Mouse (Mus musculus): ENCODE results near the gene Pdk2. TPM values are rescaled to one million over a fixed set of nuclear protein-coding genes. Genes with fewer than 3 reads are reported as not detected.

Gene Pdk2
- polyA plus RNA-seq (2014; fragmentation: Nextera tagmentation; extraction: Ambion mirVana), result 26.4 and 29.6 TPM in 2 replicates

GRCm38 (mm10) chr11:95041139-95041609 is at the start of gene Pdk2:
Gene Pdk2, minus strand, starts transcription at chr11:95041354.
- under 1% methylated on average over 41 of the region's 41 CpGs for WGBS
- ATAC-seq (replicated peaks; ENCODE audit: low FRiP score, low TSS enrichment, low read depth) (peak; percentile 95), DNase-seq (ENCODE audit: low spot score) (peak; percentile 92)
- H3K9me3 ChIP-seq (ENCODE audit: control insufficient read depth, low read length), result no peaks in the 10 kb centered on the region
- peak within 1 kb of the TSS; percentile 70 for H3K4me3 ChIP-seq (ENCODE audit: low read depth, low read length)
- peaks cover 8% of the 10 kb centered on the region for H3K4me1 ChIP-seq (replicated peaks; ENCODE audit: control insufficient read depth, insufficient read depth, low read length)
- peak within 1 kb of the TSS; percentile 91 for H3K4me2 ChIP-seq (ENCODE audit: low read length)
- peak within 1 kb of the TSS; percentile 30 for H3K27ac ChIP-seq (ENCODE audit: low read depth)
- H3K27me3 ChIP-seq (replicated peaks; ENCODE audit: control insufficient read depth, insufficient read depth, low read length), result no peaks in the 10 kb centered on the region
- H3K36me3 ChIP-seq (ENCODE audit: control insufficient read depth, insufficient read depth, low read length), result peaks cover 18% of the 10 kb centered on the region; the same call in 1 of the 2 replicates
- peak within 1 kb of the TSS; percentile 62 for H3K9ac ChIP-seq (ENCODE audit: low read length)

GRCm38 (mm10) chr11:95088857-95089779 is 48.0 kb upstream of the Pdk2 start:
- no peak overlapping the region for H3K4me3 ChIP-seq (ENCODE audit: low read depth, low read length)
- ATAC-seq (replicated peaks; ENCODE audit: low FRiP score, low TSS enrichment, low read depth) (no peak), DNase-seq (ENCODE audit: low spot score) (no peak)
- no peak overlapping the region for H3K4me2 ChIP-seq (ENCODE audit: low read length)
- H3K4me1 ChIP-seq (replicated peaks; ENCODE audit: control insufficient read depth, insufficient read depth, low read length), result peaks cover 20% of the 10 kb centered on the region
- 67% methylated on average over 16 of the region's 16 CpGs for WGBS
- no peaks in the 10 kb centered on the region for H3K27me3 ChIP-seq (replicated peaks; ENCODE audit: control insufficient read depth, insufficient read depth, low read length)
- peak overlapping the region; percentile 69 for H3K27ac ChIP-seq (ENCODE audit: low read depth)
- 0 out of 2 replicates have a peak overlapping the region, but pooled peaks have one; percentile 2 for H3K9ac ChIP-seq (ENCODE audit: low read length)
- no peaks in the 10 kb centered on the region for H3K36me3 ChIP-seq (ENCODE audit: control insufficient read depth, insufficient read depth, low read length)
- no peaks in the 10 kb centered on the region for H3K9me3 ChIP-seq (ENCODE audit: control insufficient read depth, low read length)

- no peak overlapping the region for H3K4me3 ChIP-seq (ENCODE audit: low read depth, low read length)
- WGBS, result 47% methylated on average over 7 of the region's 7 CpGs
- no peaks in the 10 kb centered on the region for H3K36me3 ChIP-seq (ENCODE audit: control insufficient read depth, insufficient read depth, low read length)
- no peak overlapping the region for H3K4me2 ChIP-seq (ENCODE audit: low read length)
- H3K27me3 ChIP-seq (replicated peaks; ENCODE audit: control insufficient read depth, insufficient read depth, low read length), result no peaks in the 10 kb centered on the region
- ATAC-seq (replicated peaks; ENCODE audit: low FRiP score, low TSS enrichment, low read depth) (no peak), DNase-seq (ENCODE audit: low spot score) (no peak)
- peak overlapping the region; percentile 69; the same call in 1 of the 2 replicates for H3K27ac ChIP-seq (ENCODE audit: low read depth)
- peaks cover 20% of the 10 kb centered on the region for H3K4me1 ChIP-seq (replicated peaks; ENCODE audit: control insufficient read depth, insufficient read depth, low read length)
- no peaks in the 10 kb centered on the region for H3K9me3 ChIP-seq (ENCODE audit: control insufficient read depth, low read length)
- H3K9ac ChIP-seq (ENCODE audit: low read length), result no peak overlapping the region
Observed at GRCm38 (mm10) chr11:95088286-95088685, 47.1 kb upstream of the Pdk2 start.

- Histone ChIP-seq H3K9me3 (ENCODE audit: control insufficient read depth, low read length) (no peaks in the 10 kb centered on the region), H3K27me3 (replicated peaks; ENCODE audit: control insufficient read depth, insufficient read depth, low read length) (no peaks in the 10 kb centered on the region), H3K27ac (ENCODE audit: low read depth) (peak overlapping the region; percentile 85), H3K9ac (ENCODE audit: low read length) (no peak overlapping the region), H3K36me3 (ENCODE audit: control insufficient read depth, insufficient read depth, low read length) (no peaks in the 10 kb centered on the region), H3K4me2 (ENCODE audit: low read length) (peak overlapping the region; percentile 6; the same call in 1 of the 2 replicates), H3K4me1 (replicated peaks; ENCODE audit: control insufficient read depth, insufficient read depth, low read length) (peaks cover 20% of the 10 kb centered on the region), H3K4me3 (ENCODE audit: low read depth, low read length) (no peak overlapping the region)
- no peak; the same call in 1 of the 2 replicates for ATAC-seq (replicated peaks; ENCODE audit: low FRiP score, low TSS enrichment, low read depth)
- DNase-seq (ENCODE audit: low spot score), result no peak
- WGBS, result 44% methylated on average over 17 of the region's 17 CpGs
Observed at GRCm38 (mm10) chr11:95087301-95088228, 46.4 kb upstream of the Pdk2 start.

- no peak overlapping the region for H3K9ac ChIP-seq (ENCODE audit: low read length)
- H3K36me3 ChIP-seq (ENCODE audit: control insufficient read depth, insufficient read depth, low read length), result no peaks in the 10 kb centered on the region
- no peak overlapping the region for H3K27ac ChIP-seq (ENCODE audit: low read depth)
- peaks cover 20% of the 10 kb centered on the region for H3K4me1 ChIP-seq (replicated peaks; ENCODE audit: control insufficient read depth, insufficient read depth, low read length)
- ATAC-seq (replicated peaks; ENCODE audit: low FRiP score, low TSS enrichment, low read depth) (no peak), DNase-seq (ENCODE audit: low spot score) (no peak)
- no peaks in the 10 kb centered on the region for H3K9me3 ChIP-seq (ENCODE audit: control insufficient read depth, low read length)
- H3K4me2 ChIP-seq (ENCODE audit: low read length), result no peak overlapping the region
- no peaks in the 10 kb centered on the region for H3K27me3 ChIP-seq (replicated peaks; ENCODE audit: control insufficient read depth, insufficient read depth, low read length)
- WGBS, result 50% methylated on average over 5 of the region's 5 CpGs
- H3K4me3 ChIP-seq (ENCODE audit: low read depth, low read length), result no peak overlapping the region
Observed at GRCm38 (mm10) chr11:95086229-95086628, 45.1 kb upstream of the Pdk2 start.

GRCm38 (mm10) chr11:95085710-95086109 is 44.6 kb upstream of the Pdk2 start:
- Histone ChIP-seq H3K4me1 (replicated peaks; ENCODE audit: control insufficient read depth, insufficient read depth, low read length) (peaks cover 20% of the 10 kb centered on the region), H3K27ac (ENCODE audit: low read depth) (no peak overlapping the region), H3K9me3 (ENCODE audit: control insufficient read depth, low read length) (no peaks in the 10 kb centered on the region), H3K9ac (ENCODE audit: low read length) (no peak overlapping the region), H3K4me2 (ENCODE audit: low read length) (no peak overlapping the region), H3K4me3 (ENCODE audit: low read depth, low read length) (no peak overlapping the region), H3K27me3 (replicated peaks; ENCODE audit: control insufficient read depth, insufficient read depth, low read length) (no peaks in the 10 kb centered on the region), H3K36me3 (ENCODE audit: control insufficient read depth, insufficient read depth, low read length) (no peaks in the 10 kb centered on the region)
- 20% methylated on average over 5 of the region's 5 CpGs for WGBS
- DNase-seq (ENCODE audit: low spot score) (no peak), ATAC-seq (replicated peaks; ENCODE audit: low FRiP score, low TSS enrichment, low read depth) (no peak)

- no peak overlapping the region for H3K4me3 ChIP-seq (ENCODE audit: low read depth, low read length)
- ATAC-seq (replicated peaks; ENCODE audit: low FRiP score, low TSS enrichment, low read depth) (no peak), DNase-seq (ENCODE audit: low spot score) (no peak)
- H3K36me3 ChIP-seq (ENCODE audit: control insufficient read depth, insufficient read depth, low read length), result no peaks in the 10 kb centered on the region
- 48% methylated on average over 5 of the region's 5 CpGs for WGBS
- no peaks in the 10 kb centered on the region for H3K27me3 ChIP-seq (replicated peaks; ENCODE audit: control insufficient read depth, insufficient read depth, low read length)
- no peak overlapping the region for H3K4me2 ChIP-seq (ENCODE audit: low read length)
- H3K4me1 ChIP-seq (replicated peaks; ENCODE audit: control insufficient read depth, insufficient read depth, low read length), result peaks cover 21% of the 10 kb centered on the region
- no peaks in the 10 kb centered on the region for H3K9me3 ChIP-seq (ENCODE audit: control insufficient read depth, low read length)
- H3K27ac ChIP-seq (ENCODE audit: low read depth), result no peak overlapping the region
- no peak overlapping the region for H3K9ac ChIP-seq (ENCODE audit: low read length)
Observed at GRCm38 (mm10) chr11:95084811-95085382, 43.7 kb upstream of the Pdk2 start.

GRCm38 (mm10) chr11:95084175-95084574 is 43.0 kb upstream of the Pdk2 start:
- Histone ChIP-seq H3K27ac (ENCODE audit: low read depth) (no peak overlapping the region), H3K27me3 (replicated peaks; ENCODE audit: control insufficient read depth, insufficient read depth, low read length) (no peaks in the 10 kb centered on the region)
- WGBS, result 44% methylated on average over 4 of the region's 4 CpGs

More at GRCm38 (mm10) chr11:95084175-95084574, 43.0 kb upstream of the Pdk2 start:
- Histone ChIP-seq H3K9me3 (ENCODE audit: control insufficient read depth, low read length) (no peaks in the 10 kb centered on the region), H3K4me3 (ENCODE audit: low read depth, low read length) (no peak overlapping the region), H3K36me3 (ENCODE audit: control insufficient read depth, insufficient read depth, low read length) (no peaks in the 10 kb centered on the region), H3K4me1 (replicated peaks; ENCODE audit: control insufficient read depth, insufficient read depth, low read length) (peaks cover 28% of the 10 kb centered on the region), H3K4me2 (ENCODE audit: low read length) (no peak overlapping the region), H3K9ac (ENCODE audit: low read length) (no peak overlapping the region)
- DNase-seq (ENCODE audit: low spot score), result no peak
- no peak for ATAC-seq (replicated peaks; ENCODE audit: low FRiP score, low TSS enrichment, low read depth)
